Mouse (Mus musculus) cerebellum, postnatal 36 days (tissue): Measurements from ENCODE around the gene Rnf20.

ENCODE experiments used
- DNase-seq, 2 experiments: peaks; one replicate each; pipeline ENCODE4 v3.0.0; 2021 to 2022; ENCODE audit warnings: mixed read lengths in 2 of 2

Gene Rnf20

GRCm38 (mm10) chr4:49661664-49662063, 29.9 kb downstream of the Rnf20 start:
- DNase-seq: no peak

GRCm38 (mm10) chr4:49662231-49662630, 30.4 kb downstream of the Rnf20 start:
- DNase-seq: no peak

- DNase-seq: no peak
Observed at GRCm38 (mm10) chr4:49664850-49665249, 33.0 kb downstream of the Rnf20 start.

GRCm38 (mm10) chr4:49676071-49676470, 44.3 kb downstream of the Rnf20 start:
- DNase-seq: no peak

GRCm38 (mm10) chr4:49676790-49677189, 45.0 kb downstream of the Rnf20 start:
- DNase-seq: no peak

- DNase-seq: no peak
Observed at GRCm38 (mm10) chr4:49680171-49680875, 48.5 kb downstream of the Rnf20 start.

GRCm38 (mm10) chr4:49681812-49682211, 50.0 kb downstream of the Rnf20 start, which contains the start of gene Ppp3r2:
Gene Ppp3r2 (minus strand): TSS chr4:49682024.
- no peak for DNase-seq

- DNase-seq: peak; percentile 28 to 47
Observed at GRCm38 (mm10) chr4:49688594-49689288, 56.9 kb downstream of the Rnf20 start.

- DNase-seq: no peak
Observed at GRCm38 (mm10) chr4:49691405-49692194, 59.8 kb downstream of the Rnf20 start.
